Mouse (Mus musculus) lung, adult 2 months (tissue): ENCODE measurements around the gene Eif4g3. TPM values are rescaled to one million over a fixed set of nuclear protein-coding genes. Genes with fewer than 3 reads are reported as not detected.

ENCODE experiments used
- DNase-seq: peaks from one replicate; pipeline ENCODE4 v3.0.0; 2022
- H3K4me1 ChIP-seq: fragments of 200-500 bp; 2 replicates; pipeline ENCODE4 v1.6.1; 2011; ENCODE audit warnings: low read length; ENCODE audit not compliant: control insufficient read depth, insufficient read depth
- H3K4me3 ChIP-seq: fragments of 200-500 bp; replicated peaks from 2 replicates; pipeline ENCODE3; 2011; ENCODE audit warnings: low read depth, mild to moderate bottlenecking, control low read depth, low read length; ENCODE audit errors: extremely low read depth
- CTCF ChIP-seq: fragments of 200-500 bp; IDR thresholded peaks from 2 replicates; pipeline ENCODE4 v1.5.1; 2011; ENCODE audit warnings: mild to moderate bottlenecking, low read length, control low read depth; ENCODE audit not compliant: insufficient read depth
- POLR2A ChIP-seq: fragments of 200-500 bp; IDR thresholded peaks from 2 replicates; pipeline ENCODE4 v1.6.1; 2011; ENCODE audit warnings: low read depth, mild to moderate bottlenecking, control low read depth, low read length, borderline replicate concordance; ENCODE audit errors: extremely low read depth
- WGBS: fragments of 180-500 bp; shearing (Covaris S2); methylation state at CpG from one replicate; pipeline ENCODE4 v1.1.7; 2018; 5-methylcytosine and 5-hydroxymethylcytosine counted together
- polyA plus RNA-seq: library from polyadenylated mRNA; depleted of rRNA; stranded (reverse); fragments of >200 nt; gene quantifications from 2 replicates; pipeline ENCODE4 v1.2.3, GENCODE M21; 2012

Eif4g3 gene
- polyA plus RNA-seq, 1 experiment: 69.8 TPM

GRCm38 (mm10) chr4:138065593-138066169, 72.9 kb downstream of the Eif4g3 start:
- Histone ChIP-seq H3K4me1 (peaks cover 21% of the 10 kb centered on the region), H3K4me3 (no peak overlapping the region)
- TF ChIP-seq CTCF (no peak), POLR2A (no peak)
- 53% methylated on average over 4 of the region's 4 CpGs for WGBS
- DNase-seq: no peak

- Histone ChIP-seq H3K4me1 (peaks cover 21% of the 10 kb centered on the region), H3K4me3 (peak overlapping the region; percentile 19)
- 55% methylated on average over 7 of the region's 7 CpGs for WGBS
- TF ChIP-seq POLR2A: no peak
- no peak for DNase-seq
These were observed 73.6 kb downstream of the Eif4g3 start for GRCm38 (mm10) chr4:138066421-138066820.

DNA sequence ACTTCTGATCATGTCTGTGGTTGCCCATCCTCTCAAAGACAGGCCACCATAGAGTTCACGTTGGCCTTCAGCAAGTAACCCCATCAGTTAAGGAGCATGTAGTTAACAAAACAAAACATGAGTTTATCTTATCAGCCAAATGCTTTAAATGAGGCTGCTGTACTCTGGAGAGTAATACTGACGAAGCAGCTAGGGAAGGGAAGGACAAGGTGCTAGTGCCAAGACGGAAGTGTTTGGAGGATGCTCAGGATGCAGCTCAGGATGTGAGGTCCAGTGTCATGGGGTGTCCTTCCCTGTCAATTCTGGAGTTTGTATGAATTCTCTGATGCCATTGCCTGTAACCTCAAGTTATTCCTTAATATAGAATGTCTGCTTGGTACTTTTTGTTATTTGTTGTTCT, 75.0 kb downstream of the Eif4g3 start:
- H3K4me3 ChIP-seq: no peak overlapping the region
- TF ChIP-seq CTCF (no peak), POLR2A (no peak)
- WGBS: 52% methylated on average over 3 of the region's 3 CpGs
- peaks cover 21% of the 10 kb centered on the region for H3K4me1 ChIP-seq
- no peak for DNase-seq

DNA sequence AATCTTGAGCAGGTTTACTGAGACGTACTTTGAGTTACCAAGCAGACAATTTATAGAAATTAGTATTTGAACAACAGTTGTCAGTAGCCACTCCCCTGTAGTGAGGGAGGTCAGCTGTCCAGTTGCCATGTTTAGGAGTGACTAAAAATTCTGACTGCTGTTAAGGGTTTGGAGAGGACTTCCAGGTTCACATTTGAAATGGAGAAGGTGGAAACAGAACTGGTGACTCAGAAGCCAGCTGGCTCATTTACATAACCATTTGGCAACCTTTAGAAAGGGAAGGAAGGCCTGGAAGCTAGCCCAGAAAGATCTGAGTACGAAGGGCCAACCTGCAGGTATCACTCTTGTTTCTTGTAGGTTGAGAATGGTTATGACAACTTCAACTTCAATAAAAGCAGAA, 75.8 kb downstream of the Eif4g3 start:
- 30% methylated on average over 2 of the region's 2 CpGs for WGBS
- no peak overlapping the region for H3K4me3 ChIP-seq
- TF ChIP-seq CTCF: no peak
- TF ChIP-seq POLR2A: no peak
- H3K4me1 ChIP-seq: peaks cover 24% of the 10 kb centered on the region
- DNase-seq: no peak

GRCm38 (mm10) chr4:138069371-138069770, 76.5 kb downstream of the Eif4g3 start:
- TF ChIP-seq POLR2A: no peak
- TF ChIP-seq CTCF: no peak
- H3K4me1 ChIP-seq: peaks cover 26% of the 10 kb centered on the region
- no peak for DNase-seq
- no peak overlapping the region for H3K4me3 ChIP-seq
- 90% methylated on average over 4 of the region's 4 CpGs for WGBS

- no peak for DNase-seq
- Histone ChIP-seq H3K4me3 (no peak overlapping the region), H3K4me1 (peaks cover 15% of the 10 kb centered on the region)
- 75% methylated on average over 6 of the region's 6 CpGs for WGBS
- TF ChIP-seq POLR2A (no peak), CTCF (no peak)
These were observed 78.7 kb downstream of the Eif4g3 start for GRCm38 (mm10) chr4:138071497-138071896.

DNA sequence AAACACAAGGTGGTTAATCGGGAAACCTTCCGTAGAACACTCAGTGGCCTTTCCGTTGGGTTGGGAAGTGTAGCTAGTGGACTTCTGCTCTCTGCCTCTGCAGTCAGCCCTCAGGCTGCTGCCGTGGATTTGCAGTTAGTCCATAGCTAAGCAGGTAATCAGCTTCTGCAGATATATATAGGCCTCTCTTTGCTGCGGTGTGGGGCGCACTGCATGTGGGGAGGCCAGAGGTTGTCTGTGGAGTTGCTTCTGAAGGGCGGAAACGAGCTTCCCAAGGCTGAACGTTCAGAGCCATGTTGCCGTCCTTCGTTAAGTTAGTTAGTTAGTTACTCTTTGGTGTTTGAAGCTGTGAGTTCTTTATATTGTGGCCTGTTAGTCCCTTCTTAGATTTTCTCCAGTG, 80.3 kb downstream of the Eif4g3 start:
- no peak for DNase-seq
- H3K4me3 ChIP-seq: no peak overlapping the region
- peaks cover 14% of the 10 kb centered on the region for H3K4me1 ChIP-seq
- TF ChIP-seq CTCF (no peak), POLR2A (no peak)
- 96% methylated on average over 11 of the region's 11 CpGs for WGBS

DNA sequence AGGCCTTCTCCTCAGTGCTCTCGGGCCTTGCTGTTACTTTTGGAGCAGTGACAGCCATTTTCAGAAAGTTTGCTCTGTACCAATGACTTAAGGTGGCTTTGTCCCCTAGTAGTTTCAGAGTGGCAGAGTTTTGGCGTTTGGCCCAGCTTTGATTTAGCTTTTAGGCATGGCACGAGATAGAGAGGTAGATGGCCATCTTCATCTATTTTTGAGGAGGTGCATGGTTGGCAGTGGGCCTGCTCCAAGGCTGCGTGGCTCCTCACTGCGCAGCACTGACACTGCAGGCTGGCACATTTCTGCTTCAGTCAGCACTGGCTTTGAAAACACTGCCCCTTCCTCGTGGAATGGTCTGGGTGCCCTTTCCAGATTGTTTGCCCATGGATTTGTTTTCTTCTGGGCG, 80.7 kb downstream of the Eif4g3 start:
- Histone ChIP-seq H3K4me3 (no peak overlapping the region), H3K4me1 (peaks cover 10% of the 10 kb centered on the region)
- WGBS: 34% methylated on average over 7 of the region's 7 CpGs
- DNase-seq: no peak
- TF ChIP-seq POLR2A: no peak
- TF ChIP-seq CTCF: no peak

DNA sequence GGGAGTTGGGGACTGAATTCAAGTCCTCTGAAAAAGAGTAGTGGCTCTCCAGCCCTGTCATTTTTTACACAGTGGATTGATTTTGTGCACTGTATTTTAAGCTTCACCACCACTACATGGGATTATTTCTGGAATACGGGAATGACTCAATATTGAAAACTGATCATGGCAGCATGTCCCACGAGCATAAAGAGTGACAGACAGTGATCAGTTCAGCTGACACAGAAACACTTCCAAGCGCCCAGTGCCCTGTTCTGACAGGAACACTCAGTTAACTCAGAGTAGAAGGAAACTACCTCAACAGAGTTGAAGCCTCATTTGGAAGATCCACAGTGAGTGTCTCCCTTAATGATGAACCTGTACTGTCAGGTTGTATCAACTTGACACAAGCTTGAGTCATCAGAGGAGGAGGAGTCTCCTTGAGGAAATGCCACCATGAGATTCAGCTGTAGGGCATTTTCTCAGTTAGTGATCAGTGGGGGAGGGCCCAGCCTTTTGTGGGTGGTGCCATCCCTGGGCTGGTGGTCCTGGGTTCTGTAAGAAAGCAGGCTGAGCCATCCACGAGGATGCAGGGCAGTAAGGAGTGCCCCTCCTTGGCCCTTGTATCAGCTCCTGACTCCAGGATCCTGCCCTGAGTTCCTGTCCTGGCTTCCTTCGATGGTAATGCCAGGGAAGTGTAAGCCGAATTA, 82.2 kb downstream of the Eif4g3 start:
- WGBS: 70% methylated on average over 6 of the region's 6 CpGs
- TF ChIP-seq CTCF: no peak
- no peak for TF ChIP-seq POLR2A
- no peak for DNase-seq
- Histone ChIP-seq H3K4me3 (no peak overlapping the region), H3K4me1 (peaks cover 9% of the 10 kb centered on the region)

GRCm38 (mm10) chr4:138077663-138078295, 85.0 kb downstream of the Eif4g3 start:
- no peak for DNase-seq
- Histone ChIP-seq H3K4me1 (peaks cover 9% of the 10 kb centered on the region), H3K4me3 (no peak overlapping the region)
- TF ChIP-seq CTCF: no peak
- TF ChIP-seq POLR2A: no peak
- 65% methylated on average over 3 of the region's 3 CpGs for WGBS

DNA sequence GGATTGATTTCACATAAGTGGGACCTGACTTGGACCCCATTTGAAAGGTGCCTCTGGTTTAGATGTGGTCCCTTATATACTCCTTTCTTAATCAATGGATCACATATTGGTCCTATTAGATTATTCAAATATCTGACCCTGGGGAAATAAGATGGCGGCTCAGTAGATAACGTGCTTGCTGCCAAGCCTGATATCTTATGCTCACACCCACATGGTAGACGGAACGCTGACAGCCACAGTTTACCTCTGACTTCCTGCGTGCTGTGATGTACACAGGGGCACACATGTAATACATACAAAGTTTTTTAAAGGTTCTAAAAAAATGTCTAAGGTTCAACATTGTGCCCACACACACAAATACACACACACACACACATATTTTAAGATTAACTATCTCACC, 86.4 kb downstream of the Eif4g3 start:
- H3K4me1 ChIP-seq: peaks cover 5% of the 10 kb centered on the region; the same call in 1 of the 2 replicates
- 92% methylated on average over 5 of the region's 5 CpGs for WGBS

More for the DNA sequence above, 86.4 kb downstream of the Eif4g3 start:
- no peak for DNase-seq
- no peak overlapping the region for H3K4me3 ChIP-seq
- no peak for TF ChIP-seq POLR2A
- TF ChIP-seq CTCF: no peak
